Mouse (Mus musculus): ENCODE data around the gene Tbc1d5.

DNA sequence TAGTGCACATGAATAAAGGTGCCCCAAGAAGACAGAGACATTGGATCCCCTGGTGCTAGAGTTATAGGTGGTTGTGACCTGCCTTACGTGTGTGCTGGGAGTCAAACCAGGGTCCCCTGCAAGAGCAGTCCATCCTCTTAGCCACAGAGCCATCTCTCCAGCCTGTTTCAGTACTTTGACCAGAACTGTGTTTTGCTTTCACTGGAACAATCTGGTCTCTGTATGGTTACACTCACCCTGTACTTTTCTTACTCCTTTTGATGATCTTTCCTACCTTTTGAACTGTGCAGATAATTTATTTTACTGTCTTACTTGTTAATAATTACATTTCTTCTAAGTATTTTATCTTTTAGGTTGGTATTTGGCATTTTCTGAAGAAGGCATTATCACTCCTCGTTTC lies 387.5 kb downstream of the Tbc1d5 start:
- no peak for TF ChIP-seq MYOD1 (IDR thresholded peaks at IDR 0.05; ENCODE audit: control insufficient read depth, insufficient read length, low read depth)
- no peak for TF ChIP-seq MAX (IDR thresholded peaks at IDR 0.05)
- no peak for TF ChIP-seq CTCF (IDR thresholded peaks at IDR 0.05; ENCODE audit: control insufficient read depth, insufficient read depth, insufficient read length)
- no peak for TF ChIP-seq USF1 (IDR thresholded peaks at IDR 0.05; ENCODE audit: low read depth)
- no peak for TF ChIP-seq MYOG (IDR thresholded peaks at IDR 0.05; ENCODE audit: control insufficient read depth, extremely low read depth, insufficient read length)
- TF ChIP-seq CEBPB (IDR thresholded peaks at IDR 0.05; ENCODE audit: low read depth): no peak
